Mouse (Mus musculus): ENCODE data around the gene Olfr612. TPM values are rescaled to one million over a fixed set of nuclear protein-coding genes. Genes with fewer than 3 reads are reported as not detected.
"Not testable (repeated sequence)": the region's sequence is repeated elsewhere in the genome, so short reads cannot be mapped to it uniquely, and the experiment has no call there.

Olfr612 gene
- not detected in 2 replicates for polyA plus RNA-seq (2012; ENCODE audit: insufficient read depth, insufficient read length, low replicate concordance, missing spikeins)

DNA sequence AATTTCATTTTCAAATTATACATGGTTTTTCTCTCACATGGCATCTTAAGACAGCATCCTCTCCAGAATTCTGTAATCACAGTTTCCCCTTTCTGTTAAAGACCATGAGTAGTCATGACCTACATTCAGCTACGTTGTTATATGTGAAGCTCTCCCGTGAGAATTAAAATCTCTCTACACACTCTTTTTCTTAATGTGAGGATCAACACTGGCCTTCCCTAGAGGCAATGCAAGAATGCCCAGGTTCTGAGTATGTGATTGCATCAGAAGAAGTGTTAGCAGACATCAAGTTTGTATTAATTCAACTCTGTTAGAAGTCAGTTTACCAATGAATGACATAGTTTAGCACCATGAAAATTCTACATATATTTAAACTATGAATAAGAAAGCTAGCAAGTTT lies at the start of gene Olfr612:
TSS of gene Olfr612 (minus strand) at position 101 of the 400 bp plus-strand sequence.
- not testable (repeated sequence) for H3K4me1 ChIP-seq (ENCODE audit: control insufficient read depth, insufficient read depth, low read length); H3K27ac ChIP-seq (ENCODE audit: insufficient read depth, low read depth, low read length); H3K4me3 ChIP-seq (ENCODE audit: insufficient read depth, low read depth, low read length)
- WGBS = 81% methylated on average over 2 of the region's 2 CpGs

DNA sequence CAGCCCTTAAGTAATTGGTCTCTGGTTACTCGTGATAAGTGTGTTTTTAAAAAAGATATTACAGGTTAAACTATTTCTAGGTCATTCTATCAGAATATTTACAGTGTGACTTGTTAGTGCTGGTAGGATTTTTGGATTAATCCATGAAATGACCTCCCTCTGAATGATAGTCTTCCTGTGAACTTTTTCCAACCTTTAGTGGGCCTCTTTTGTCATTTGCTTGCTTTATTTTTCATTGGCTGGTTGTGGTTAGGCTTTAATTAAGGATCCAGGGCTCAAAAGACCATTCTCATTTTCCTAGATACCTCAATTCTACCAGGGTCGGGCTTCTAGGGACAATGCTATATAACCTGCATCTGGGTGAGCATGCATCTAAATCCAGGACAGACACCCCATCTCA lies 47.3 kb upstream of the Olfr612 start, which contains the start of gene Olfr618:
TSS of gene Olfr618 (plus strand) at position 301 of the 400 bp plus-strand sequence.
- H3K4me3 ChIP-seq (ENCODE audit: insufficient read depth, low read depth, low read length) = no peak within 1 kb of the TSS
- TF ChIP-seq CTCF (IDR thresholded peaks at IDR 0.05; ENCODE audit: insufficient read depth, low read depth, low read length) = no peak
- TF ChIP-seq POLR2A (IDR thresholded peaks at IDR 0.05; ENCODE audit: insufficient read depth, low read depth, low read length) = no peak
- H3K4me1 ChIP-seq (ENCODE audit: control insufficient read depth, insufficient read depth, low read length) = no peaks in the 10 kb centered on the region
- 50% methylated on average over 2 of the region's 2 CpGs for WGBS
- no peak within 1 kb of the TSS for H3K27ac ChIP-seq (ENCODE audit: insufficient read depth, low read depth, low read length)

- Histone ChIP-seq H3K4me3 (ENCODE audit: insufficient read depth, low read depth, low read length) (no peak within 1 kb of the TSS), H3K27ac (ENCODE audit: insufficient read depth, low read depth, low read length) (no peak within 1 kb of the TSS), H3K4me1 (ENCODE audit: control insufficient read depth, insufficient read depth, low read length) (no peaks in the 10 kb centered on the region)
- TF ChIP-seq CTCF (IDR thresholded peaks at IDR 0.05; ENCODE audit: insufficient read depth, low read depth, low read length) (no peak), POLR2A (IDR thresholded peaks at IDR 0.05; ENCODE audit: insufficient read depth, low read depth, low read length) (no peak)
- WGBS = 90% methylated on average over 1 of the region's 1 CpGs
Observed at GRCm38 (mm10) chr7:103572761-103573160, 30.2 kb upstream of the Olfr612 start, which contains the start of gene Olfr617. Gene Olfr617 (plus strand): TSS chr7:103573061.

DNA sequence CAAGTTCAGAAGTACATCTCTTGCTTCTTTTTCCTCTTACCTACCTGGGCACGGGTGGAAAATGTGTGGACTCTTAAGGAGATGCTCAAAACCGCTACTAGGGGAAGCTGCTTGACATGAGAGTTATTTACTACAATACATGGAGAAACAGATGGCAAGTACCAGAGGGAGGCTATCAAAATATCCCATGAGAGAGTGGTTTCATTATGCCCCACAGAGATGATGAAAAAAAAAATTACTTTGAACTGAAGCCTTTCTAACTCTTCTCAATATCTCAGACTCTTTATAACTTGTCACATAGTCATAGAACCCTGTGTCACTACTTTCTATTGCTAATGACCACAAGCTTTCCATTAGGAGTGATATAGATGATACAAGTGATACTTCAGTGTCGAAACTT lies 26.5 kb upstream of the Olfr612 start, which contains the start of gene Olfr616:
TSS of gene Olfr616 (minus strand) at position 101 of the 400 bp plus-strand sequence.
- whole genome bisulfite sequencing = 84% methylated on average over 3 of the region's 3 CpGs
- Histone ChIP-seq H3K27ac (ENCODE audit: insufficient read depth, low read depth, low read length) (no peak within 1 kb of the TSS), H3K4me1 (ENCODE audit: control insufficient read depth, insufficient read depth, low read length) (no peaks in the 10 kb centered on the region), H3K4me3 (ENCODE audit: insufficient read depth, low read depth, low read length) (no peak within 1 kb of the TSS)
- TF ChIP-seq POLR2A (IDR thresholded peaks at IDR 0.05; ENCODE audit: insufficient read depth, low read depth, low read length) (no peak), CTCF (IDR thresholded peaks at IDR 0.05; ENCODE audit: insufficient read depth, low read depth, low read length) (no peak)

GRCm38 (mm10) chr7:103555779-103556178 lies 13.3 kb upstream of the Olfr612 start, which contains the start of gene Olfr615:
Gene Olfr615 (plus strand): TSS chr7:103556079.
- no peak within 1 kb of the TSS for H3K27ac ChIP-seq (ENCODE audit: insufficient read depth, low read depth, low read length)
- H3K4me1 ChIP-seq (ENCODE audit: control insufficient read depth, insufficient read depth, low read length) = no peaks in the 10 kb centered on the region
- no peak for TF ChIP-seq POLR2A (IDR thresholded peaks at IDR 0.05; ENCODE audit: insufficient read depth, low read depth, low read length)
- no peak for TF ChIP-seq CTCF (IDR thresholded peaks at IDR 0.05; ENCODE audit: insufficient read depth, low read depth, low read length)
- H3K4me3 ChIP-seq (ENCODE audit: insufficient read depth, low read depth, low read length) = no peak within 1 kb of the TSS
- WGBS = 84% methylated on average over 2 of the region's 2 CpGs

- Histone ChIP-seq H3K4me3 (ENCODE audit: insufficient read depth, low read depth, low read length) (no peak within 1 kb of the TSS), H3K27ac (ENCODE audit: insufficient read depth, low read depth, low read length) (no peak within 1 kb of the TSS), H3K4me1 (ENCODE audit: control insufficient read depth, insufficient read depth, low read length) (no peaks in the 10 kb centered on the region)
- WGBS = 88% methylated on average over 2 of the region's 2 CpGs
- TF ChIP-seq CTCF (IDR thresholded peaks at IDR 0.05; ENCODE audit: insufficient read depth, low read depth, low read length) = no peak
- TF ChIP-seq POLR2A (IDR thresholded peaks at IDR 0.05; ENCODE audit: insufficient read depth, low read depth, low read length) = no peak
Observed at GRCm38 (mm10) chr7:103547774-103548173, 5.3 kb upstream of the Olfr612 start, which contains the start of gene Olfr613. Gene Olfr613 (plus strand): TSS chr7:103548074.

DNA sequence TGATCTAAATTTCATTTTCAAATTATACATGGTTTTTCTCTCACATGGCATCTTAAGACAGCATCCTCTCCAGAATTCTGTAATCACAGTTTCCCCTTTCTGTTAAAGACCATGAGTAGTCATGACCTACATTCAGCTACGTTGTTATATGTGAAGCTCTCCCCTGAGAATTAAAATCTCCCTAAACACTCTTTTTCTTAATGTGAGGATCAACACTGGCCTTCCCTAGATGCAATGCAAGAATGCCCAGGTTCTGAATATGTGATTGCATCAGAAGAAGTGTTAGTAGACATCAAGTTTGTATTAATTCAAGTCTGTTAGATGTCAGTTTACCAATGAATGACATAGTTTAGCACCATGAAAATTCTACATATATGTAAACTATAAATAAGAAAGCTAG lies 21.8 kb downstream of the Olfr612 start, which contains the start of gene Olfr611:
TSS of gene Olfr611 (minus strand) at position 101 of the 400 bp plus-strand sequence.
- not testable (repeated sequence) for H3K4me1 ChIP-seq (ENCODE audit: control insufficient read depth, insufficient read depth, low read length); H3K4me3 ChIP-seq (ENCODE audit: insufficient read depth, low read depth, low read length); H3K27ac ChIP-seq (ENCODE audit: insufficient read depth, low read depth, low read length)
- WGBS = 42% methylated on average over 1 of the region's 1 CpGs

- Histone ChIP-seq H3K4me1 (ENCODE audit: control insufficient read depth, insufficient read depth, low read length) (no peaks in the 10 kb centered on the region), H3K27ac (ENCODE audit: insufficient read depth, low read depth, low read length) (no peak within 1 kb of the TSS), H3K4me3 (ENCODE audit: insufficient read depth, low read depth, low read length) (no peak within 1 kb of the TSS)
- WGBS = 88% methylated on average over 2 of the region's 2 CpGs
- TF ChIP-seq POLR2A (IDR thresholded peaks at IDR 0.05; ENCODE audit: insufficient read depth, low read depth, low read length) = no peak
- no peak for TF ChIP-seq CTCF (IDR thresholded peaks at IDR 0.05; ENCODE audit: insufficient read depth, low read depth, low read length)
Observed at GRCm38 (mm10) chr7:103512022-103512421, 30.5 kb downstream of the Olfr612 start, which contains the start of gene Olfr610. Gene Olfr610 (minus strand): TSS chr7:103512122.

DNA sequence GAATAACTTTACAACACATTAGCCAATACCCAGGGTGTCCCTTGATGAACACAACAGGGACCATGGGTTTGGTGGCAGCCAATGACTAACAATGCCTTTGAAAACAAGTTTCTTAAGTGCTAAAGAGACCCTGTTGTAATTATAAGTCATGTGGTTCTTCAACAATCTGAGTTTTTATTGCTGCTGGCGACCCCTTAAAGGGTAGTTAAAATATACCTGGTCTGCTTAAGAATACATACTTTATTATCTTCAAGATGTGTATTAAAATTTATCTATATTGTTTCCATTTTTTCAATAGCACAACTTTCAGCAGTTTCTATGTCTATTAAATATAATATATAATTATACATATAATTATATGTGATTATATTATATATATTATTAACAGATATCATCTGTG lies 44.6 kb downstream of the Olfr612 start, which contains the start of gene Olfr609:
TSS of gene Olfr609 (minus strand) at position 101 of the 400 bp plus-strand sequence.
- Histone ChIP-seq H3K4me1 (ENCODE audit: control insufficient read depth, insufficient read depth, low read length) (no peaks in the 10 kb centered on the region), H3K4me3 (ENCODE audit: insufficient read depth, low read depth, low read length) (no peak within 1 kb of the TSS), H3K27ac (ENCODE audit: insufficient read depth, low read depth, low read length) (no peak within 1 kb of the TSS)
- TF ChIP-seq POLR2A (IDR thresholded peaks at IDR 0.05; ENCODE audit: insufficient read depth, low read depth, low read length) = no peak
- TF ChIP-seq CTCF (IDR thresholded peaks at IDR 0.05; ENCODE audit: insufficient read depth, low read depth, low read length) = no peak
- WGBS = 69% methylated on average over 1 of the region's 1 CpGs

Other genes with a start within 250 kb of the Olfr612 start
- not detected in 2 replicates for gene Olfr596, start 237.1 kb downstream of the Olfr612 start, polyA plus RNA-seq (2012; ENCODE audit: insufficient read depth, insufficient read length, low replicate concordance, missing spikeins)
- not detected in 2 replicates for gene Olfr597, start 226.4 kb downstream of the Olfr612 start, polyA plus RNA-seq (2012; ENCODE audit: insufficient read depth, insufficient read length, low replicate concordance, missing spikeins)
- gene Olfr598, start 219.1 kb downstream of the Olfr612 start, polyA plus RNA-seq (2012; ENCODE audit: insufficient read depth, insufficient read length, low replicate concordance, missing spikeins) = not detected in 2 replicates
- gene Olfr599, start 206.8 kb downstream of the Olfr612 start, polyA plus RNA-seq (2012; ENCODE audit: insufficient read depth, insufficient read length, low replicate concordance, missing spikeins) = not detected in 2 replicates
- not detected in 2 replicates for gene Olfr600, start 193.0 kb downstream of the Olfr612 start, polyA plus RNA-seq (2012; ENCODE audit: insufficient read depth, insufficient read length, low replicate concordance, missing spikeins)
- not detected in 2 replicates for gene Olfr601, start 180.1 kb downstream of the Olfr612 start, polyA plus RNA-seq (2012; ENCODE audit: insufficient read depth, insufficient read length, low replicate concordance, missing spikeins)
- not detected in 2 replicates for gene Olfr603, start 156.5 kb downstream of the Olfr612 start, polyA plus RNA-seq (2012; ENCODE audit: insufficient read depth, insufficient read length, low replicate concordance, missing spikeins)
- not detected in 2 replicates for gene Usp17lc, start 127.6 kb downstream of the Olfr612 start, polyA plus RNA-seq (2012; ENCODE audit: insufficient read depth, insufficient read length, low replicate concordance, missing spikeins)
- not detected in 2 replicates for gene Olfr605, start 97.3 kb downstream of the Olfr612 start, polyA plus RNA-seq (2012; ENCODE audit: insufficient read depth, insufficient read length, low replicate concordance, missing spikeins)
- not detected in 2 replicates for gene Olfr606, start 93.7 kb downstream of the Olfr612 start, polyA plus RNA-seq (2012; ENCODE audit: insufficient read depth, insufficient read length, low replicate concordance, missing spikeins)
- not detected in 2 replicates for gene Olfr607, start 78.6 kb downstream of the Olfr612 start, polyA plus RNA-seq (2012; ENCODE audit: insufficient read depth, insufficient read length, low replicate concordance, missing spikeins)
- gene Olfr608, start 72.8 kb downstream of the Olfr612 start, polyA plus RNA-seq (2012; ENCODE audit: insufficient read depth, insufficient read length, low replicate concordance, missing spikeins) = not detected in 2 replicates
- gene Olfr609, start 44.7 kb downstream of the Olfr612 start, polyA plus RNA-seq (2012; ENCODE audit: insufficient read depth, insufficient read length, low replicate concordance, missing spikeins) = not detected in 2 replicates
- not detected in 2 replicates for gene Olfr610, start 30.6 kb downstream of the Olfr612 start, polyA plus RNA-seq (2012; ENCODE audit: insufficient read depth, insufficient read length, low replicate concordance, missing spikeins)
- gene Olfr611, start 21.9 kb downstream of the Olfr612 start, polyA plus RNA-seq (2012; ENCODE audit: insufficient read depth, insufficient read length, low replicate concordance, missing spikeins) = not detected in 2 replicates
- gene Olfr613, start 5.4 kb upstream of the Olfr612 start, polyA plus RNA-seq (2012; ENCODE audit: insufficient read depth, insufficient read length, low replicate concordance, missing spikeins) = not detected in 2 replicates
- not detected in 2 replicates for gene Olfr615, start 13.4 kb upstream of the Olfr612 start, polyA plus RNA-seq (2012; ENCODE audit: insufficient read depth, insufficient read length, low replicate concordance, missing spikeins)
- not detected in 2 replicates for gene Olfr616, start 26.4 kb upstream of the Olfr612 start, polyA plus RNA-seq (2012; ENCODE audit: insufficient read depth, insufficient read length, low replicate concordance, missing spikeins)
- gene Olfr617, start 30.3 kb upstream of the Olfr612 start, polyA plus RNA-seq (2012; ENCODE audit: insufficient read depth, insufficient read length, low replicate concordance, missing spikeins) = not detected in 2 replicates
- not detected in 2 replicates for gene Olfr618, start 47.4 kb upstream of the Olfr612 start, polyA plus RNA-seq (2012; ENCODE audit: insufficient read depth, insufficient read length, low replicate concordance, missing spikeins)
- gene Olfr619, start 57.9 kb upstream of the Olfr612 start, polyA plus RNA-seq (2012; ENCODE audit: insufficient read depth, insufficient read length, low replicate concordance, missing spikeins) = not detected in 2 replicates
- gene Olfr620, start 69.8 kb upstream of the Olfr612 start, polyA plus RNA-seq (2012; ENCODE audit: insufficient read depth, insufficient read length, low replicate concordance, missing spikeins) = not detected in 2 replicates
- not detected in 2 replicates for gene Olfr622, start 100.0 kb upstream of the Olfr612 start, polyA plus RNA-seq (2012; ENCODE audit: insufficient read depth, insufficient read length, low replicate concordance, missing spikeins)
- gene Olfr623, start 121.0 kb upstream of the Olfr612 start, polyA plus RNA-seq (2012; ENCODE audit: insufficient read depth, insufficient read length, low replicate concordance, missing spikeins) = not detected in 2 replicates
- gene Olfr624, start 128.5 kb upstream of the Olfr612 start, polyA plus RNA-seq (2012; ENCODE audit: insufficient read depth, insufficient read length, low replicate concordance, missing spikeins) = not detected in 2 replicates
- gene Olfr625-ps1, start 140.0 kb upstream of the Olfr612 start, polyA plus RNA-seq (2012; ENCODE audit: insufficient read depth, insufficient read length, low replicate concordance, missing spikeins) = not detected in 2 replicates
- gene Olfr243, start 172.0 kb upstream of the Olfr612 start, polyA plus RNA-seq (2012; ENCODE audit: insufficient read depth, insufficient read length, low replicate concordance, missing spikeins) = not detected in 2 replicates
- not detected in 2 replicates for gene Olfr628, start 187.7 kb upstream of the Olfr612 start, polyA plus RNA-seq (2012; ENCODE audit: insufficient read depth, insufficient read length, low replicate concordance, missing spikeins)
- not detected in 2 replicates for gene Olfr629, start 202.2 kb upstream of the Olfr612 start, polyA plus RNA-seq (2012; ENCODE audit: insufficient read depth, insufficient read length, low replicate concordance, missing spikeins)
- gene Olfr630, start 214.6 kb upstream of the Olfr612 start, polyA plus RNA-seq (2012; ENCODE audit: insufficient read depth, insufficient read length, low replicate concordance, missing spikeins) = not detected in 2 replicates
- gene Olfr69, start 228.9 kb upstream of the Olfr612 start, polyA plus RNA-seq (2012; ENCODE audit: insufficient read depth, insufficient read length, low replicate concordance, missing spikeins) = not detected in 2 replicates
- not detected in 2 replicates for gene Olfr68, start 237.0 kb upstream of the Olfr612 start, polyA plus RNA-seq (2012; ENCODE audit: insufficient read depth, insufficient read length, low replicate concordance, missing spikeins)
- not detected in 2 replicates for gene Olfr67, start 249.1 kb upstream of the Olfr612 start, polyA plus RNA-seq (2012; ENCODE audit: insufficient read depth, insufficient read length, low replicate concordance, missing spikeins)